Mouse (Mus musculus) small intestine, adult 2 months (tissue): Measurements from ENCODE around the gene AL732309.1.

Source experiments
- CTCF ChIP-seq: fragments of 200-500 bp; IDR thresholded peaks from 2 replicates; pipeline ENCODE4 v1.5.1; 2012; ENCODE audit warnings: low read depth, mild to moderate bottlenecking, control low read depth, inconsistent platforms, low read length, moderate library complexity, mixed read lengths; ENCODE audit not compliant: insufficient replicate concordance, insufficient read length; ENCODE audit errors: extremely low read depth
- POLR2A ChIP-seq: fragments of 200-500 bp; IDR thresholded peaks from 2 replicates; pipeline ENCODE4 v1.6.1; 2012; ENCODE audit warnings: low read depth, mild to moderate bottlenecking, control low read depth, inconsistent platforms, low read length, moderate library complexity

- no peak for TF ChIP-seq CTCF
- peak; percentile 53 for TF ChIP-seq POLR2A
Measured at GRCm38 (mm10) chr2:25224766-25225752, 21.6 kb downstream of the AL732309.1 start.
